Mouse (Mus musculus): ENCODE results near the gene Gm20605. TPM values are rescaled to one million over a fixed set of nuclear protein-coding genes. Genes with fewer than 3 reads are reported as not detected.

The Gm20605 gene
- total and polyA plus RNA-seq, 2 experiments from 2014 or later, result 0.99 to 6.5 TPM

DNA sequence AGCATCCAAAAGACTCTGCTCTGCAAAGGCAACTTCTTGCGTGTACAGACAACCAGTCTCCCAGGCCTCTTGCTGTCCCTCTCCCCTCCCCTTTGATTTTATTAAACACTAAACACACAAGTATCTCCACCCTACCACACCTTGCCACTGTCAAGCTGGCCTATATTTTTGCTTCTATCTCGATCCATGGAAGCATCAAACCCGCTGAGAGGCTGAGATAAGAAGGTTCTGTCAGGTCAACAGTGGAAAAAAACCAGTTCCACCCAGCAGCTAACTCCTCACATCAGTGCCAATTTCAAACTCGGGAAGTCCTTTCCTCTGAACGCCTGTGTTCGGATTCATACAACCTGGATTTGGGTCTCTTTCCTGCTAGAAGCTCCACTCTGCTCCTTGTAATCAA is 44.0 kb downstream of the Gm20605 start:
- 93% methylated on average over 6 of the region's 6 CpGs for WGBS
- no peaks in the 10 kb centered on the region for H3K27me3 ChIP-seq (ENCODE audit: insufficient read depth, low read length)
- 0 out of 2 replicates have a peak, but pooled peaks cover 2% of the 10 kb centered on the region for H3K4me1 ChIP-seq (ENCODE audit: insufficient read depth, low read length)
- H3K4me3 ChIP-seq (ENCODE audit: low read depth, low read length), result no peak overlapping the region
- H3K9me3 ChIP-seq (ENCODE audit: low read length), result no peaks in the 10 kb centered on the region
- H3K9ac ChIP-seq (replicated peaks; ENCODE audit: low read length, poor library complexity, severe bottlenecking), result no peak overlapping the region
- no peak for DNase-seq (ENCODE audit: low spot score)
- no peak for TF ChIP-seq CTCF (IDR thresholded peaks at IDR 0.05)
- no peak overlapping the region for H3K4me2 ChIP-seq (ENCODE audit: low read depth, low read length, poor library complexity, severe bottlenecking)
- no peak overlapping the region for H3K27ac ChIP-seq (ENCODE audit: low read depth, low read length)
- no peak for ATAC-seq (ENCODE audit: low FRiP score)
- peaks cover 3% of the 10 kb centered on the region; the same call in 1 of the 2 replicates for H3K36me3 ChIP-seq (ENCODE audit: insufficient read depth, low read length)

- no peak for ATAC-seq (ENCODE audit: low FRiP score)
- Histone ChIP-seq H3K9ac (replicated peaks; ENCODE audit: low read length, poor library complexity, severe bottlenecking) (no peak overlapping the region), H3K9me3 (ENCODE audit: low read length) (no peaks in the 10 kb centered on the region), H3K4me1 (ENCODE audit: insufficient read depth, low read length) (0 out of 2 replicates have a peak, but pooled peaks cover 2% of the 10 kb centered on the region), H3K27ac (ENCODE audit: low read depth, low read length) (no peak overlapping the region), H3K4me3 (ENCODE audit: low read depth, low read length) (no peak overlapping the region), H3K4me2 (ENCODE audit: low read depth, low read length, poor library complexity, severe bottlenecking) (no peak overlapping the region), H3K36me3 (ENCODE audit: insufficient read depth, low read length) (peaks cover 3% of the 10 kb centered on the region; the same call in 1 of the 2 replicates), H3K27me3 (ENCODE audit: insufficient read depth, low read length) (no peaks in the 10 kb centered on the region)
- no peak for TF ChIP-seq CTCF (IDR thresholded peaks at IDR 0.05)
- DNase-seq (ENCODE audit: low spot score), result no peak
- WGBS, result 98% methylated on average over 8 of the region's 8 CpGs
These were observed 45.8 kb downstream of the Gm20605 start for GRCm38 (mm10) chr5:137674786-137675185.

DNA sequence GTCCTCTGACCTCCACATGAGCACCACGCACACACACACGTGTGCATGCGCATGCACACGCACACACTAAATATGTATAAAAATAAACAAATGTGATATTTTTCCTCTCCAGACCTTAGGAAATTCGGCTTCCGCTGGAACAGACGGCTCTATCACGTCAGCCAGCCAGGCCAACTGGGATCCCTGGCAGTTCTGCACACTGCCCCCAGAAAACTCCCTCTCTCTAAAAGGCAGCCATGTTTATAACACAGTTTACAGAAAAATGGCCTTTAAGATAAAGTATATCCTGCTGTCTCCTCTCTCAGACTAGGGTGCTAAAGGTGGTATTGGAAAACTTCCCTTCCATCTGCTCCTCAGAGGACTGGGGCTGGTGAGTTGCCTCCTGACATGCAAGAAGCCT is 48.9 kb downstream of the Gm20605 start:
- DNase-seq (ENCODE audit: low spot score) (no peak), ATAC-seq (ENCODE audit: low FRiP score) (no peak)
- Histone ChIP-seq H3K4me1 (ENCODE audit: insufficient read depth, low read length) (0 out of 2 replicates have a peak, but pooled peaks cover under 1% of the 10 kb centered on the region), H3K9me3 (ENCODE audit: low read length) (no peaks in the 10 kb centered on the region), H3K27me3 (ENCODE audit: insufficient read depth, low read length) (no peaks in the 10 kb centered on the region), H3K27ac (ENCODE audit: low read depth, low read length) (no peak overlapping the region), H3K4me3 (ENCODE audit: low read depth, low read length) (no peak overlapping the region), H3K36me3 (ENCODE audit: insufficient read depth, low read length) (peaks cover 3% of the 10 kb centered on the region; the same call in 1 of the 2 replicates), H3K9ac (replicated peaks; ENCODE audit: low read length, poor library complexity, severe bottlenecking) (no peak overlapping the region), H3K4me2 (ENCODE audit: low read depth, low read length, poor library complexity, severe bottlenecking) (no peak overlapping the region)
- no peak for TF ChIP-seq CTCF (IDR thresholded peaks at IDR 0.05)
- 94% methylated on average over 8 of the region's 8 CpGs for WGBS

DNA sequence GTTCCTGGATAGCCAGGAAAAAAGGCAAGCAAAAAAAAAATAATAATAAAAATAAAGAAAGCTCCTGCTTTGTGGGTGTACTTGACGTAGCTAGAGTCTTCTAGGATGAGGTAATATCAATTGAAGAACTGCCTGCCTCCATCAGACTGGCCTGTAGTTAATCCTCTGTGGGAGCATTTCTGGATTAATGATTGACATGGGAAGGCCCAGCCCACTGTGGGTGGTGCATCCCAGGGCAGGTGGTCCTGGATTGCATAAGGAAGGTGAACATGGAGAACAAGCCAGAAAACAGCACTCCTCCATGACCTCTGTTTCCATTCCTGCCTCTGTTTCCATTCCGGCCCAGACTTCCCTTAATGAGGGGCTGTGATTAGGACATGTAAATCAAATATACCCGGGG is 49.8 kb downstream of the Gm20605 start:
- DNase-seq (ENCODE audit: low spot score) (no peak), ATAC-seq (ENCODE audit: low FRiP score) (no peak)
- Histone ChIP-seq H3K36me3 (ENCODE audit: insufficient read depth, low read length) (peaks cover 3% of the 10 kb centered on the region; the same call in 1 of the 2 replicates), H3K9me3 (ENCODE audit: low read length) (no peaks in the 10 kb centered on the region), H3K27ac (ENCODE audit: low read depth, low read length) (no peak overlapping the region), H3K27me3 (ENCODE audit: insufficient read depth, low read length) (no peaks in the 10 kb centered on the region), H3K4me1 (ENCODE audit: insufficient read depth, low read length) (peaks cover 5% of the 10 kb centered on the region; the same call in 1 of the 2 replicates), H3K4me3 (ENCODE audit: low read depth, low read length) (no peak overlapping the region), H3K4me2 (ENCODE audit: low read depth, low read length, poor library complexity, severe bottlenecking) (no peak overlapping the region), H3K9ac (replicated peaks; ENCODE audit: low read length, poor library complexity, severe bottlenecking) (no peak overlapping the region)
- TF ChIP-seq CTCF (IDR thresholded peaks at IDR 0.05), result no peak
- 79% methylated on average over 3 of the region's 3 CpGs for WGBS

DNA sequence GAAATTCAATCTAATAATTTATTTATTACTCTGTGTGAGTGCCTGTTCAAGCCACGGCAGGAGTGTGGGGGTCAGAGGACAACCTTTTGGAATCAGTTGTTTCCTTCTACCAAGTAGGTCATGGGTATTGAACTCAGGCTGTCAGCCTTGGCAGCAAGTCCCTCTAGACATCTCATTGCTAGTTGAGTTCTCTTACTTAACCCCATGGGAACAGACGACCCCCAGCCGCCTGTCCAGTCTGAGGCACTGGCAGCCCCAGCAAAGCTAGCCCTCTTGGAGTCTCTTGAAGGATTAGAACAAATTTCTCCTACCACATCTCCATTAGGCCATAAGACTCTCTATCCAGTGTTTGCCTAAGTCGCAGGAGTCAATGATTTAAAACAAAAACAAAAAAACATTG is 50.8 kb downstream of the Gm20605 start:
- WGBS, result 91% methylated on average over 4 of the region's 4 CpGs

GRCm38 (mm10) chr5:137682526-137682925 is 53.6 kb downstream of the Gm20605 start:
- ATAC-seq (ENCODE audit: low FRiP score) (no peak), DNase-seq (ENCODE audit: low spot score) (no peak)
- Histone ChIP-seq H3K27ac (ENCODE audit: low read depth, low read length) (no peak overlapping the region), H3K4me2 (ENCODE audit: low read depth, low read length, poor library complexity, severe bottlenecking) (peak overlapping the region; percentile 2; the same call in 1 of the 2 replicates), H3K4me3 (ENCODE audit: low read depth, low read length) (no peak overlapping the region), H3K27me3 (ENCODE audit: insufficient read depth, low read length) (no peaks in the 10 kb centered on the region), H3K36me3 (ENCODE audit: insufficient read depth, low read length) (no peaks in the 10 kb centered on the region), H3K9me3 (ENCODE audit: low read length) (no peaks in the 10 kb centered on the region), H3K4me1 (ENCODE audit: insufficient read depth, low read length) (peaks cover 5% of the 10 kb centered on the region; the same call in 1 of the 2 replicates), H3K9ac (replicated peaks; ENCODE audit: low read length, poor library complexity, severe bottlenecking) (no peak overlapping the region)
- 77% methylated on average over 6 of the region's 6 CpGs for WGBS
- TF ChIP-seq CTCF (IDR thresholded peaks at IDR 0.05), result no peak

More for the DNA sequence above, 50.8 kb downstream of the Gm20605 start:
- H3K27ac ChIP-seq (ENCODE audit: low read depth, low read length), result no peak overlapping the region
- H3K9ac ChIP-seq (replicated peaks; ENCODE audit: low read length, poor library complexity, severe bottlenecking), result no peak overlapping the region
- no peaks in the 10 kb centered on the region for H3K27me3 ChIP-seq (ENCODE audit: insufficient read depth, low read length)
- no peak overlapping the region for H3K4me2 ChIP-seq (ENCODE audit: low read depth, low read length, poor library complexity, severe bottlenecking)
- TF ChIP-seq CTCF (IDR thresholded peaks at IDR 0.05), result no peak
- no peak overlapping the region for H3K4me3 ChIP-seq (ENCODE audit: low read depth, low read length)
- DNase-seq (ENCODE audit: low spot score), result no peak
- no peak for ATAC-seq (ENCODE audit: low FRiP score)
- peaks cover 3% of the 10 kb centered on the region; the same call in 1 of the 2 replicates for H3K36me3 ChIP-seq (ENCODE audit: insufficient read depth, low read length)
- H3K9me3 ChIP-seq (ENCODE audit: low read length), result no peaks in the 10 kb centered on the region
- H3K4me1 ChIP-seq (ENCODE audit: insufficient read depth, low read length), result peaks cover 5% of the 10 kb centered on the region; the same call in 1 of the 2 replicates

Data from midbrain, postnatal 0 days (tissue).